Mouse (Mus musculus) kidney, adult 2 months (tissue): Measurements from ENCODE around the gene Gmcl1.

Source experiments
- CTCF ChIP-seq: fragments of 200-500 bp; conservative IDR thresholded peaks from 2 replicates; pipeline ENCODE4 v1.5.1; 2011; ENCODE audit warnings: low read depth, mild to moderate bottlenecking, control low read depth, low read length, moderate library complexity, mixed read lengths; ENCODE audit not compliant: insufficient read depth, insufficient read length
- POLR2A ChIP-seq: fragments of 200-500 bp; IDR thresholded peaks from one replicate; pipeline ENCODE4 v1.6.1; 2011; ENCODE audit warnings: low read depth, low read length, control low read depth

DNA sequence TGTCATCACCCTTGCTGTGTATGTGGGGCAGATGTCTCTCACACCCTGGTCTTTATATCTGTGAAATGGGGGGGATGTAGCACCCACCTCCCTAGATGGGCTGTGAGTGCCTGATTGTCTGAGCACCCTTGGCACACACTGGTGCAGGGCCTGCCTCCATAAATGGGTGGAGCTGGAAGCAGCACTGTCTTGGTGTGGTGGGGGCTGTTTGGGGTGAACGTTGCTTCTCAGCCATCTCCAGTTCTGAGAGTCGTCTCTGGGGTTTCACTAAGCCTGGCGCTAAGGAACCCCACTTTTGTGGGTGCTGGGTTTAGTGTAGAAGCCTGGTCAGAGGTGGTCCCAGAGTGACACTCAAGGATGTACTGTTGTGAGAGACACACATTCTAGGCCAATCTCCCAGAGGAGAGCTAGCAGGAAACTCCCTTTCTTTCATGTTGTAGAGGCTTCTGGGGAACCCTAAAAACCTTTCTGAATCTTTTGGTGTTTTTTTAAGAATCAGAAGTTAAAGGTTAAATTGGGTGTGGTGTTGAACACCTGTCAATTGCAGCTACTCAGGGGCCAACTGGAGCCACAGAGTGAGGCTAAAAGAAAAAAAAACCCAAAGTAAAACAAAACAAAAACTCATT lies 88.3 kb downstream of the Gmcl1 start:
- no peak for TF ChIP-seq POLR2A
- no peak for TF ChIP-seq CTCF
